Mouse (Mus musculus) E14TG2a.4 (cell line): ENCODE measurements around the gene Slc39a11.

Experiments used
- CTCF ChIP-seq: conservative IDR thresholded peaks from 2 replicates; pipeline ENCODE4 v1.5.1; 2014; ENCODE audit warnings: low read length
- POU5F1 ChIP-seq: IDR thresholded peaks from 2 replicates; pipeline ENCODE4 v1.6.1; 2014; ENCODE audit warnings: low read length, borderline replicate concordance

DNA sequence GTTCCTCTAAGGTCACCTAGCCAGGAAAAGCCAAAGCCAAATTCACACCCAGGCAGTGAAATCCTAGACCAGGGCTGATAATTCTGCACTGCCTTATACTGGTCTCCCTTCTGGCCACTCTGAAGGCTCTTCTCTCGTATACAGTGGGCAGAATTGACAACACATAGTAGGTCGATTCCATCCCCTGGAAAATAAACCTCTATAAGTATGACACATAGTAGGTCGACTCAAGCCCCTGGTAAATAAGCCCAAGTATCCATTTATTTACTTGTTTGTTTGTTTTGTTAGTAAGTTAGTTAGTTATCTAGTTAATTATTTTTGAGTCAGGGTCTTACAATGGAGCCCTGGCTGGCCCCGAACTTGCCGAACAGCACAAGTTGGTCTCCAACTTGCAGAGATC lies 54.7 kb downstream of the Slc39a11 start:
- no peak for TF ChIP-seq CTCF
- no peak for TF ChIP-seq POU5F1
